Mouse (Mus musculus): ENCODE data around the gene Tepp. TPM values are rescaled to one million over a fixed set of nuclear protein-coding genes. Genes with fewer than 3 reads are reported as not detected.

Tepp gene
- polyA plus RNA-seq (2012; rRNA removed; ENCODE audit: low replicate concordance), result not detected in 2 replicates

GRCm38 (mm10) chr8:95310342-95310970, at the start of gene Tepp:
TSS of gene Tepp (plus strand) at chr8:95310566.

GRCm38 (mm10) chr8:95306431-95306830, 3.9 kb upstream of the Tepp start, which contains the start of gene Cngb1:
TSS of gene Cngb1 (minus strand) at chr8:95306585.

GRCm38 (mm10) chr8:95331720-95332436, 21.5 kb downstream of the Tepp start, which contains the start of the genes Zfp319 and Usb1:
TSS of gene Zfp319 (minus strand) at chr8:95331950.
TSS of gene Usb1 (plus strand) at chr8:95332284.

GRCm38 (mm10) chr8:95352151-95352870, 41.9 kb downstream of the Tepp start, which contains the start of gene Mmp15:
TSS of gene Mmp15 (plus strand) at chr8:95352268.

Other genes starting within 250 kb of the Tepp start
- 13.4 and 16.4 TPM in 2 replicates for gene Katnb1, start 229.4 kb upstream of the Tepp start, polyA plus RNA-seq (2012; rRNA removed; ENCODE audit: low replicate concordance)
- gene Kifc3, start 107.8 kb upstream of the Tepp start, polyA plus RNA-seq (2012; rRNA removed; ENCODE audit: low replicate concordance), result 67.6 and 72.0 TPM in 2 replicates
- 0.44 and 0.69 TPM in 2 replicates for gene Cngb1, start 4.0 kb upstream of the Tepp start, polyA plus RNA-seq (2012; rRNA removed; ENCODE audit: low replicate concordance)
- gene Zfp319, start 21.4 kb downstream of the Tepp start, polyA plus RNA-seq (2012; rRNA removed; ENCODE audit: low replicate concordance), result 5.1 and 5.7 TPM in 2 replicates
- 18.0 and 20.1 TPM in 2 replicates for gene Usb1, start 21.7 kb downstream of the Tepp start, polyA plus RNA-seq (2012; rRNA removed; ENCODE audit: low replicate concordance)
- gene Mmp15, start 41.7 kb downstream of the Tepp start, polyA plus RNA-seq (2012; rRNA removed; ENCODE audit: low replicate concordance), result 24.7 and 32.6 TPM in 2 replicates
- gene Cfap20, start 124.3 kb downstream of the Tepp start, polyA plus RNA-seq (2012; rRNA removed; ENCODE audit: low replicate concordance), result 28.0 and 31.9 TPM in 2 replicates
- gene Csnk2a2, start 179.5 kb downstream of the Tepp start, polyA plus RNA-seq (2012; rRNA removed; ENCODE audit: low replicate concordance), result 3.5 and 5.9 TPM in 2 replicates
- gene Ccdc113, start 223.5 kb downstream of the Tepp start, polyA plus RNA-seq (2012; rRNA removed; ENCODE audit: low replicate concordance), result not detected in 2 replicates